Mouse (Mus musculus): ENCODE data around the gene Fam118a.

Fam118a gene

GRCm38 (mm10) chr15:85072651-85073050 is 43.9 kb downstream of the Fam118a start:
- no peak for DNase-seq (ENCODE audit: low spot score in 2 of 2)

GRCm38 (mm10) chr15:85085641-85086040 is 56.9 kb downstream of the Fam118a start:
- no peak for DNase-seq (ENCODE audit: low spot score in 2 of 2)
